Mouse (Mus musculus): ENCODE results near the gene Gm4858. TPM values are rescaled to one million over a fixed set of nuclear protein-coding genes. Genes with fewer than 3 reads are reported as not detected.
A peak's percentile ranks its signal among the peaks of the same experiment; 100 is the strongest.
"Not testable (repeated sequence)": the region's sequence is repeated elsewhere in the genome, so short reads cannot be mapped to it uniquely, and the experiment has no call there.

The Gm4858 gene
- polyA plus RNA-seq, 1 experiment from 2014 or later = not detected

GRCm38 (mm10) chr3:93086631-93087030, 18.0 kb downstream of the Gm4858 start:
- ATAC-seq (replicated peaks; ENCODE audit: low FRiP score) = no peak
- no peaks in the 10 kb centered on the region for H3K4me1 ChIP-seq (replicated peaks; ENCODE audit: control insufficient read depth, insufficient read depth, low read length)
- H3K9me3 ChIP-seq (ENCODE audit: control insufficient read depth, low read length) = no peaks in the 10 kb centered on the region
- no peaks in the 10 kb centered on the region for H3K36me3 ChIP-seq (ENCODE audit: control insufficient read depth, insufficient read depth, low read length)
- H3K27ac ChIP-seq (ENCODE audit: low read depth, low read length) = no peak overlapping the region
- DNase-seq (ENCODE audit: low spot score) = no peak
- H3K9ac ChIP-seq (ENCODE audit: low read length) = no peak overlapping the region
- WGBS = 81% methylated on average over 2 of the region's 2 CpGs
- no peak overlapping the region for H3K4me2 ChIP-seq (ENCODE audit: low read depth, low read length, severe bottlenecking)
- H3K4me3 ChIP-seq (ENCODE audit: low read depth, low read length) = no peak overlapping the region
- H3K27me3 ChIP-seq (ENCODE audit: control insufficient read depth, insufficient read depth, low read length) = no peaks in the 10 kb centered on the region

GRCm38 (mm10) chr3:93093581-93093980, 25.0 kb downstream of the Gm4858 start:
- WGBS = 35% methylated on average over 1 of the region's 1 CpGs
- not testable (repeated sequence) for ATAC-seq (replicated peaks; ENCODE audit: low FRiP score)

GRCm38 (mm10) chr3:93096447-93096846, 27.8 kb downstream of the Gm4858 start:
- Histone ChIP-seq H3K27ac (ENCODE audit: low read depth, low read length) (no peak overlapping the region), H3K9me3 (ENCODE audit: control insufficient read depth, low read length) (no peaks in the 10 kb centered on the region), H3K4me3 (ENCODE audit: low read depth, low read length) (no peak overlapping the region), H3K4me1 (replicated peaks; ENCODE audit: control insufficient read depth, insufficient read depth, low read length) (no peaks in the 10 kb centered on the region), H3K4me2 (ENCODE audit: low read depth, low read length, severe bottlenecking) (no peak overlapping the region), H3K9ac (ENCODE audit: low read length) (no peak overlapping the region), H3K36me3 (ENCODE audit: control insufficient read depth, insufficient read depth, low read length) (no peaks in the 10 kb centered on the region), H3K27me3 (ENCODE audit: control insufficient read depth, insufficient read depth, low read length) (no peaks in the 10 kb centered on the region)
- no peak for DNase-seq (ENCODE audit: low spot score)
- ATAC-seq (replicated peaks; ENCODE audit: low FRiP score) = no peak
- 76% methylated on average over 2 of the region's 2 CpGs for WGBS

More at GRCm38 (mm10) chr3:93093581-93093980, 25.0 kb downstream of the Gm4858 start:
- not testable (repeated sequence) for H3K4me2 ChIP-seq (ENCODE audit: low read depth, low read length, severe bottlenecking); H3K27me3 ChIP-seq (ENCODE audit: control insufficient read depth, insufficient read depth, low read length); DNase-seq (ENCODE audit: low spot score); H3K27ac ChIP-seq (ENCODE audit: low read depth, low read length); H3K4me1 ChIP-seq (replicated peaks; ENCODE audit: control insufficient read depth, insufficient read depth, low read length); H3K4me3 ChIP-seq (ENCODE audit: low read depth, low read length); H3K9me3 ChIP-seq (ENCODE audit: control insufficient read depth, low read length); H3K9ac ChIP-seq (ENCODE audit: low read length); H3K36me3 ChIP-seq (ENCODE audit: control insufficient read depth, insufficient read depth, low read length)

DNA sequence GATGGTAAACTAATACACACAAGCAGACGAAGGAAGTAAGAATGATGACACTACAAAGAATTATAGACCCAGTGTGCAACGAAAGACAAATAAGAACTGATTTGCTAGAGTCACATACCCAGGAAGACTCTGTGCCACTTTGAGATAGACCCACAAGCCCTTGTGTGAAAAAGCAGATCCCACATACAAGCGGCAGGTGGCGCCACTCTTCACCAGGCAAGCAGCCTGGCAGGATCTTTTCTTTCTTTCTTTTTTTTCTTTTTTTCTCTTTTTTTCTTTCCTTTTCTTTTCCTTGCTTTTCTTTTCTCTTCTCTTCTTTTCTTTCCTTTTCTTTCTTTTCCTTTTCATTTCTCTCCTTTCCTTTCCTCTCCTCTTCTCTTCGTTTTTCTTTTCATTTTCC, 43.0 kb downstream of the Gm4858 start:
- no peak overlapping the region for H3K27ac ChIP-seq (ENCODE audit: low read depth, low read length)
- no peak overlapping the region for H3K4me2 ChIP-seq (ENCODE audit: low read depth, low read length, severe bottlenecking)
- 48% methylated on average over 5 of the region's 5 CpGs for WGBS
- H3K4me3 ChIP-seq (ENCODE audit: low read depth, low read length) = no peak overlapping the region
- H3K9ac ChIP-seq (ENCODE audit: low read length) = no peak overlapping the region
- DNase-seq (ENCODE audit: low spot score) (no peak), ATAC-seq (replicated peaks; ENCODE audit: low FRiP score) (no peak)
- no peaks in the 10 kb centered on the region for H3K36me3 ChIP-seq (ENCODE audit: control insufficient read depth, insufficient read depth, low read length)
- H3K4me1 ChIP-seq (replicated peaks; ENCODE audit: control insufficient read depth, insufficient read depth, low read length) = no peaks in the 10 kb centered on the region
- no peaks in the 10 kb centered on the region for H3K9me3 ChIP-seq (ENCODE audit: control insufficient read depth, low read length)
- H3K27me3 ChIP-seq (ENCODE audit: control insufficient read depth, insufficient read depth, low read length) = no peaks in the 10 kb centered on the region

GRCm38 (mm10) chr3:93114481-93114880, 45.9 kb downstream of the Gm4858 start:
- no peaks in the 10 kb centered on the region for H3K4me1 ChIP-seq (replicated peaks; ENCODE audit: control insufficient read depth, insufficient read depth, low read length)
- no peak overlapping the region for H3K9ac ChIP-seq (ENCODE audit: low read length)
- H3K4me3 ChIP-seq (ENCODE audit: low read depth, low read length) = no peak overlapping the region
- no peak overlapping the region for H3K27ac ChIP-seq (ENCODE audit: low read depth, low read length)
- no peaks in the 10 kb centered on the region for H3K27me3 ChIP-seq (ENCODE audit: control insufficient read depth, insufficient read depth, low read length)
- ATAC-seq (replicated peaks; ENCODE audit: low FRiP score) (peak; percentile 33; the same call in 1 of the 2 replicates), DNase-seq (ENCODE audit: low spot score) (peak; percentile 62)
- H3K9me3 ChIP-seq (ENCODE audit: control insufficient read depth, low read length) = no peaks in the 10 kb centered on the region
- H3K36me3 ChIP-seq (ENCODE audit: control insufficient read depth, insufficient read depth, low read length) = no peaks in the 10 kb centered on the region
- WGBS = 2% methylated on average over 2 of the region's 2 CpGs
- H3K4me2 ChIP-seq (ENCODE audit: low read depth, low read length, severe bottlenecking) = no peak overlapping the region

DNA sequence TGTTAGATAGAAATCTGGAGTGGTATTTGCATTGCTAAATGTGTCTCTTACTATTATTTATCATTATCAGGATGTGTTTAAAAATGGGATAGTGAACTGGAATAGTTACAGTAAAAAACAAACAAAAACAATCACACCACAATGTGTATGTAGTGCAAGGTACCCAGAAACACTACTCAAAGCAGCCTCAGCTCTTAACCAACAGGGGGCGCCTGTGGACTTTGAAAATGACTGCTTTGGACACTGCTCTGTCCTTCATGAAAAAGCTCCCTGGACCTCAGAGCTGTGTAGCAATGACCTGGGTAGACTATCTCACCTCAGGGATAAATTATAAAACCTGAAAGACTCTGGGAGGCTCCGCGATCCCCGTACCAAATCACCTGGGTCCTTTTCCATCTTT, 50.5 kb downstream of the Gm4858 start:
- DNase-seq (ENCODE audit: low spot score) = no peak
- 42% methylated on average over 4 of the region's 4 CpGs for WGBS
- Histone ChIP-seq H3K4me3 (ENCODE audit: low read depth, low read length) (no peak overlapping the region), H3K9ac (ENCODE audit: low read length) (no peak overlapping the region), H3K27me3 (ENCODE audit: control insufficient read depth, insufficient read depth, low read length) (no peaks in the 10 kb centered on the region), H3K9me3 (ENCODE audit: control insufficient read depth, low read length) (no peaks in the 10 kb centered on the region), H3K4me1 (replicated peaks; ENCODE audit: control insufficient read depth, insufficient read depth, low read length) (no peaks in the 10 kb centered on the region), H3K36me3 (ENCODE audit: control insufficient read depth, insufficient read depth, low read length) (no peaks in the 10 kb centered on the region), H3K27ac (ENCODE audit: low read depth, low read length) (no peak overlapping the region), H3K4me2 (ENCODE audit: low read depth, low read length, severe bottlenecking) (no peak overlapping the region)
- no peak for ATAC-seq (replicated peaks; ENCODE audit: low FRiP score)

Other genes starting within 250 kb of the Gm4858 start
- gene Kprp, start 241.6 kb upstream of the Gm4858 start, polyA plus RNA-seq (2014; fragmentation: Nextera tagmentation; extraction: Ambion mirVana) = not detected in 2 replicates
- not detected in 2 replicates for gene Lce1l, start 217.5 kb upstream of the Gm4858 start, polyA plus RNA-seq (2014; fragmentation: Nextera tagmentation; extraction: Ambion mirVana)
- gene 2310050C09Rik, start 198.6 kb upstream of the Gm4858 start, polyA plus RNA-seq (2014; fragmentation: Nextera tagmentation; extraction: Ambion mirVana) = not detected in 2 replicates
- gene Lce3a, start 142.6 kb upstream of the Gm4858 start, polyA plus RNA-seq (2014; fragmentation: Nextera tagmentation; extraction: Ambion mirVana) = not detected in 2 replicates
- not detected in 2 replicates for gene Lce3b, start 135.8 kb upstream of the Gm4858 start, polyA plus RNA-seq (2014; fragmentation: Nextera tagmentation; extraction: Ambion mirVana)
- not detected in 2 replicates for gene Lce3c, start 124.3 kb upstream of the Gm4858 start, polyA plus RNA-seq (2014; fragmentation: Nextera tagmentation; extraction: Ambion mirVana)
- not detected in 2 replicates for gene Lce3d, start 111.4 kb upstream of the Gm4858 start, polyA plus RNA-seq (2014; fragmentation: Nextera tagmentation; extraction: Ambion mirVana)
- not detected in 2 replicates for gene Lce3e, start 101.8 kb upstream of the Gm4858 start, polyA plus RNA-seq (2014; fragmentation: Nextera tagmentation; extraction: Ambion mirVana)
- gene Lce3f, start 76.6 kb upstream of the Gm4858 start, polyA plus RNA-seq (2014; fragmentation: Nextera tagmentation; extraction: Ambion mirVana) = not detected in 2 replicates
- gene Crct1, start 53.1 kb upstream of the Gm4858 start, polyA plus RNA-seq (2014; fragmentation: Nextera tagmentation; extraction: Ambion mirVana) = not detected in 2 replicates
- not detected in 2 replicates for gene Lce1m, start 49.8 kb upstream of the Gm4858 start, polyA plus RNA-seq (2014; fragmentation: Nextera tagmentation; extraction: Ambion mirVana)
- gene Crnn, start 76.0 kb downstream of the Gm4858 start, polyA plus RNA-seq (2014; fragmentation: Nextera tagmentation; extraction: Ambion mirVana) = not detected in 2 replicates
- gene Flg2, start 128.5 kb downstream of the Gm4858 start, polyA plus RNA-seq (2014; fragmentation: Nextera tagmentation; extraction: Ambion mirVana) = not detected in 2 replicates
- 0.33 TPM in 1 of 2 replicates, not detected in the other for gene Flg, start 204.7 kb downstream of the Gm4858 start, polyA plus RNA-seq (2014; fragmentation: Nextera tagmentation; extraction: Ambion mirVana)

Measured in forebrain, embryonic 11.5 days (tissue).